Mouse (Mus musculus) erythroblast, adult 5-6 weeks (primary cell): ENCODE results near the gene Atg16l2. TPM values are rescaled to one million over a fixed set of nuclear protein-coding genes. Genes with fewer than 3 reads are reported as not detected.
A peak's percentile ranks its signal among the peaks of the same experiment; 100 is the strongest.

Experiments
- ATAC-seq: replicated peaks from 2 replicates; pipeline ENCODE4 v1.8.0; 2016; ENCODE audit warnings: moderate number of reproducible peaks, mild to moderate bottlenecking, moderate TSS enrichment, inconsistent platforms; ENCODE audit not compliant: poor library complexity, low FRiP score, severe bottlenecking
- total RNA-seq, 2 experiments: library from RNA; stranded (forward) in 1 of 2; stranded (reverse) in 1 of 2; fragments of 150-400 nt in 1 of 2; fragments of 200-764, 138-1000 nt in 1 of 2; gene quantifications; 2 replicates each; pipeline versions ENCODE4 v1.2.3 to v1.2.4; 2015 to 2017; ENCODE audit warnings: low replicate concordance in 2 of 2

Atg16l2 gene
- total RNA-seq, 2 experiments from 2014 or later = 1.2 to 1.7 TPM

DNA sequence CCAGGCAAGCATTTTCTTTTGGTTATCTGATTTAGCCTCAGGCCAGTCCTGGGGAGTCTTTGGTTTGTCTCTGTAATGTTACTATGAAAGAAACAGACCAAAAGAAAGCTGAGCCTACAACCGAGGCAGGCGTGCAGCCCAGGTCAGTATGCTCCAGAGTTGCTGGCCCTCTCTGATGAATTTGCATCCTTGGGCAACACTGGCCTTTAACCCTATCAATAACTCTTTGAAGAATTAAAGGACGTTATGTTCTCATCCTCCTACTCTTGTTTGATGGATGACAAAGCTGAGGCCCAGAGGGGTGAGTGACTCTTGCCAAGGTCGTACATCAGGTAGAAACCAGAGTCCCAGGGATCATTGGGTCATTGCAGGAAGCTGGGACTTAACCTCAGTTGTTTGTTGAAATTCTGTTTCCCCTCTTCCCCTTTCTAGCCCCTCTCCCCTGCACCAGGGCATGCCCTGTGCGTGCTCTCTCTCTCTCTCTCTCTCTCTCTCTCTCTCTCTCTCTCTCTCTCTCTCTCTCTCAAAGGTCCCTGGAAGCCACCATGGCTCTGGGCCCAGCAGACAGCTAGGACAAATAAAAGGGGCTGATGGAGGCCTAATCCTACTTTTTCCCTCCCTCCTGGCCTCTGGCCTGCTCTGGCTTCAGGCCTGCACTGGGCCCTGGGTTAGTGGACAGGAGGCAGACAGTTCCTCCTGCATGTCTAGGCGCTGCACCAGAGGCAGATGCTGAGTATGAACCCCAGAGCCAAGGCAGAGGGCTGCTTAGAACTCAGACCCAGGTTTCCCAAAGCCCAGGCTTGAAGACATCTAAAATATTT is 22.3 kb upstream of the Atg16l2 start:
- no peak for ATAC-seq

DNA sequence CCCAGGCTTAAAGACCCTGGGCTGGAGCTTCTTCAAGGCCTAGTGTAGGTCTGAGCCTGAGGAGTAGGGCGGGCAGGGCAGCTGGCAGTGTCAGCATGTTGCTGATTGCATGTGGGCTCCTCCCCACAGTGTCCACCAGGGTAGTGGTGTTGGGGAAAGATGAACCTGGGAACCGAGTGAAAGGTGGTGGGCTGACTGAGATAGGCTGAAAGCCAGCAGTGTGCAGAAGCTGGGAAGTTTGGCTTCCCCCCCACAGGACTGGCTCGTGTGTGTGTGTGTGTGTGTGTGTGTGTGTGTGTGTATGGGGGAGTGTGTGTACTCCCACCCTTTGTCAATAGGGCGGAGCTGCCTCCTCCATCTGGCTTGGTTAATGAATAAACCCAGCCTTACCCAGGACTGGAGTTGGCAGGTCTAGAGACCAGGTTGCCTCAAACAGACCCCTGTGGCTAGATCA is 21.1 kb upstream of the Atg16l2 start:
- peak; percentile 67 for ATAC-seq

GRCm38 (mm10) chr7:101321218-101321827 is 19.3 kb upstream of the Atg16l2 start:
- ATAC-seq = peak; percentile 29

- ATAC-seq = no peak
Measured at GRCm38 (mm10) chr7:101320399-101321217, 18.6 kb upstream of the Atg16l2 start.

- ATAC-seq = no peak
Measured at GRCm38 (mm10) chr7:101319796-101320195, 17.7 kb upstream of the Atg16l2 start.

DNA sequence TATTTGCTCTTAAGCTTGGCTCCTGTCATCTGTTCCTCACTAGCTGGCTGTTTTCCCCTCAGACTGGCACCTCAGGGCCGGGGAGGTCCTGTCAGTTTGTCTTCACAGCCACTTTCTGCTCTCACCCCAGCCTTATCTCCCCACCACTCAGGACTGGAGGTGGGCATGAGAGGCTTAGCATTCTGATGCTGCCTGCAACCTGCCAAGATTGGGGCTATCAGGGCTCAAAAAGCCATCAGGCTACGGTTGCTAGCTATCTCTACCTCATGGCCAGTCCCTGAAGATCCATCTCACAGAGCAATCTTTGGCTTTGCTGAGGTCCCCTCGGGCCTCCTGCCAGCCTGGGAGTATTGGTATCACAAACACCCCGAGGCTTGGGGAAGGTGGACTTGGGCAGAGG is 16.8 kb upstream of the Atg16l2 start:
- no peak for ATAC-seq

GRCm38 (mm10) chr7:101317014-101317413 is 15.0 kb upstream of the Atg16l2 start, which contains the start of gene Stard10:
TSS of gene Stard10 (plus strand) at chr7:101317086.
- no peak; the same call in 1 of the 2 replicates for ATAC-seq

DNA sequence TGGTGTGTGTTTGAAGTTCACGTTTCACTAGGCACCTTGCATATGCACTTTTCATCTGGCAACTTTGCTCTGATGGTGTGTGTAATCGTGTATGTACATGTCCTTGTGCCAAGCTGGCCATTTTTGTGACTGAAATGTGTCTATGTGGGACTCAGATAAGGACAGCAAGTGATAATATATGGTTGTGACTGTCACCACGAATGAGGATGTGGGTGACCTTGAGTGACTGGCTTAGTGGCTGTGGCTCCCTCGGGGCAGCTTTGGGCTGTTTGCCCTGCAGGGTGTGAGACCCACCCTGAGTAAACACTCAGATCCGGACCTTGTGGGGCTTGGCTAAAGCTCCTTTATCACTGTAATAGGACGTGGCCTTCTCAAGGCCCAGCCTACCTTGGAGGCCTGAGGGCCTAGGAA is 14.5 kb upstream of the Atg16l2 start:
- peak; percentile 48 for ATAC-seq

DNA sequence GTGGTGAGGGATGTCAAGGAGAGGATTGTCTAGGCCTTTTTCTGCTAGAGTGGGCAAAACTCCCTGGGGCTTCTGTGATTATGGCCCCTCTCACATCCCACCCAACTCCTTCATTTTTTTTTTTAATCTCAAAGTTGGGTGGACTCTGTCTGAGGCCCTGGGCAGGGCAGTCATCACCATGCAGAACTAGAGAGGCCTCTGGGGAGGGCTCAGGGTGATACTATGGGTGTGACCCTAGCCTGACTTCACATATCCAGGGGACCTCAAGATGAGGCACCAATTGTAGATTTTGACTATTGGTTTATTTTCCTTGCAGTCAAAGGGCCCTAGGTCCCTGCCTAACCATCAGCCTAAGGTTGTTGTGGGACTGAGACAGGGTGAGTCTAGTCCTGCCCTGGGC is 13.6 kb upstream of the Atg16l2 start:
- 0 out of 2 replicates have a peak, but pooled peaks have one; percentile 18 for ATAC-seq

DNA sequence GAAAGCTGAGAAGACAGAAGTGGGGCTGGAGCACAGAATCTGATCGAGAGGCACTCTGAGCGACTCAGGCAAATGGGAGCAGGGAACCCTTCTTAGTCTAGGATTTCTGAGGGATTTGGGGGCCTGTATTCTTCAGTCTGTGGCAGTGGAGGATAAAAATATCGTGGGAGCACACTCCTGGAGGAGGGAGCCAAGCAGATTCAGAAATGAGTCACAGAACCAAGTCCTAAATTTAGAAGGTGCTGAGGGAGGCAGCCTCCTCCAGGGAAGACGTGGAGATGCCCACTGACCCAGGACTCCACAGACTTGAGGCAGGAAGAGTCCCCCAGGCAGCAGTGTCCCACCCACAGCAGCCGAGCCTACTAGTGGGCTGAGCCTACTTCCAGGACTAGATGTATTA is 12.3 kb upstream of the Atg16l2 start:
- ATAC-seq = no peak

- no peak for ATAC-seq
Measured at GRCm38 (mm10) chr7:101313033-101313432, 11.0 kb upstream of the Atg16l2 start.

DNA sequence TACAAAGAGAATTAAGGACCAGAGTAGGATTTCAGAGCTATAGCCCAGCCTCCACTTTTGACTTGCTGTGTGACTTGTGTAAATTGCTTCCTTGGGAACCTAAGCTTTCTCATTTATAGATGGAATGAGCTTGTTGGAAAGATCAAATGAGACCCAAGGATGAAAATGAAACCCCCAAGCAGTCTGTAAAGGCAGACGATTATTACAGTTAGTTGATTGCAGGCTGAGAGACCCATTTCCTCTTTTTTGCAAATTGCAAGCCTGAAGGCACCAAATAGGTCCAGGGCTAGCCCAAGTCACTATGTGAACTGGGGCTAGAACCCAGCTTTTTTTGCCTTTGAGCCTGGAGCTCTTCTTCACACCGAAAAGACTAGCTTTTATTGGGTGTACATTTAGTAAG is 9.0 kb upstream of the Atg16l2 start:
- peak; percentile 15; the same call in 1 of the 2 replicates for ATAC-seq

DNA sequence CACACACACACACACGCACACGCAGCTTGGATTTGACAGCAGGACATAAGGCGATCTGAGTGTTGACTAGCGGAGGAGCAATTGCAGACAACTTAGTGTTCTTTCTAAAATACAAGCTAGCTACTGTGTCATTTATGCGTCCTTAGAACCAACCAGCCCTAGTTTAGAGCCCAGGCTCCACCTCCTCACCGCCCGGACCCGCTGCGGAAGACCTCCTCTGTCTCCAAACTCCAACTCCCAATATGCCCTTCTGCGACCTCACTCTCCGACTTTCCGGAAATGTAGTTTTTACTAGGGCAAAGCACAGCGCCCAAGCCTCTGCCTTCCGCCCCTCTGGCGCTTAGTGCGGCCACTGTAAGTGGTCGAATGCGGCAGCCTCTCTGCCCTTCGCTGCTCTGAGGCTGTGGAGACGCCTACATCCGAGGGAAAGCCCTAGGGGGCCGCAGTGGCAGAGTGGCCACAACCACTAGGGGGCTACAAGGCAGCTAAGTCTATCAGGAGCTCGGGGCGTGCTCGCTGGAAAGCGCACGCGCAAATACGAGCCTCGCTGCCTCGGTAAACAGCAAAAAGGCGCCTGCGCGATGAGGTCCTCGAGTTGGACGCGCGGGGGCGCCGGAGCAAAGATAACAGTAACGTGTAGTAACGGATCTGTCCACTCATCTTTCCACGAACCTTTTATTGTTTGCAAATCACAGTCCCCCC is 8.4 kb upstream of the Atg16l2 start:
- ATAC-seq = peak; percentile 94

DNA sequence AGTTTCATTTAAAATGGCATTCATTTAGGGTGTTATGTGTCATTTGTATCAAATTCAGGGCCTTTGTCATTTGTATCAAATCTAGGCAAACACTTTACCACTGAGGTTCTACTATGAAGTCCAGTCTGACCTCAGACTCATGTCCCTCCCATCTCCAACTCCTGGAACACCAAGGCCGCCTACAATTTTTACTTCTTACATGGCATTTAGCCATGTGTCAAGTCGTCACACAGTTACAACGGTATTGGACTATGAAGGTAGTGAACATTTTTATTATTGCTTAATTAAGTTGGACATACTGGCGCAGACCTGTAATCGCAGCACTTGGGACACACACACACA is 7.9 kb upstream of the Atg16l2 start:
- ATAC-seq = no peak

DNA sequence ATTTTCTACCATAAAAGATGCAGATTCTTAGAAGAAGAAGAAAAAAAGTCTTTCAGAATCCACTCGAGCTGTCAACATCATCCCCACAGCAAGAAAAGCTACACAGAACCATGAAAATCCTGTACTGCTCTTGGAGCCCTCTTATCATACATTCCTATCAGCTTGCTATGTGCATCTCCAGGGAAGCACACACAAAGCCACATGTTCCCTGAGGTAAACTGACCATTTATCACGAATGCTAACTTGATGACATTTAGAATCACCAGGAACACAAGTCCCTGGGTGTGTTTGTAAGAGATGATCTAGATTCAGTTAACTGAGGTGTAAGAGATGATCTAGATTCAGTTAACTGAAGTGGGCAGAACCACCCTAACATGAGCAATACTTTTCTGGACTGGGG is 4.8 kb upstream of the Atg16l2 start:
- no peak for ATAC-seq

- ATAC-seq = no peak
Measured at GRCm38 (mm10) chr7:101302691-101303090, 640 bp upstream of the Atg16l2 start.

DNA sequence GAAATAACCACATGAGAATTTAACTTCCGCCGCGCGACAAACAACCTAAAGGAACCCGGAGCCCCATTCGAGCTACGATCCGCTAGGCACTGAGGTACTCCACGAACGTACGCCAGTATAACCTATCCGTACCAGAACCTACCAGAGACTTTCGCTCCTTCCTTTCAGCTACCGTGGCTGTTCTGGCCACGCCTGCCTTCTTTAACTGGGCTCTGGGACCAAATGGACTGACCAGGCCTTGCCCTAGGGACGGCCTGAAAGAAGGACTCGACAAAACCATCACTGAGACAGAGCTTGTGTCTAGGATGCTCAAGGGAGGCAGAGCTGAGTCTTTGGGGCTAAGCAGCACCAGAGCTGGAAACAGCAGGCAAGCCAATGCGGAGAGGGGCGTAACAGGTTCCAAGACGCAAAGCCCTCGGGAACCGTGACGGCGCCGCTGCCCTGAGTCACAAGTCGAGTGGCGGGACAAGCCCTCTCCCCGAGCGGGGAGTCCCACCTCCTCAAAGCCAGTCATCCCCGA is 630 bp downstream of the Atg16l2 start:
- ATAC-seq = peak; percentile 12; the same call in 1 of the 2 replicates

DNA sequence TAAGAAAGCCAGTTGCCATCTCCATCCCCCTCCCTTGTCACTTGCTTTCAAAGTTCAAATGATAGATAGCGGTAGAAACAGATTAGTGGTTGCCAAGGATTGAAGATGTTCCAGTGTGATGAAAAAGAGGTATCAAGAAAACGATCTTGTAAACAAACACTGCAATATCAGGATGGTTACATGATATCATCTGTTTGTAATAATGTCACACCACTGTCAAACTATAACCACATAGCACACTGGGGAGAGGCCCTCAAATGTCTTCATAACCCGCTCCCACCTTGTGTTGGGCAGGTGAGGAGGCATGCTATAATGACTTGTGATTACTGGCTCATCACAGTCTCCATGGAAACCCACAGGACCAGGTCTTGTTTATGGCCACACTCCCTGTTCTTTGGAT is 3.7 kb downstream of the Atg16l2 start:
- ATAC-seq = no peak

- no peak for ATAC-seq
Measured at GRCm38 (mm10) chr7:101297023-101297405, 5.0 kb downstream of the Atg16l2 start.
